Mouse (Mus musculus) olfactory bulb, adult 2 months (tissue): ENCODE data around the gene Myl7.

Experiments
- CTCF ChIP-seq: fragments of 200-500 bp; IDR thresholded peaks from 2 replicates; pipeline ENCODE4 v1.5.1; 2012; ENCODE audit warnings: low read depth, mild to moderate bottlenecking, low read length, moderate library complexity; ENCODE audit not compliant: insufficient read depth
- POLR2A ChIP-seq: fragments of 200-500 bp; IDR thresholded peaks from 2 replicates; pipeline ENCODE4 v1.6.1; 2012; ENCODE audit warnings: mild to moderate bottlenecking, low read depth, low read length, moderate library complexity; ENCODE audit not compliant: insufficient read depth

DNA sequence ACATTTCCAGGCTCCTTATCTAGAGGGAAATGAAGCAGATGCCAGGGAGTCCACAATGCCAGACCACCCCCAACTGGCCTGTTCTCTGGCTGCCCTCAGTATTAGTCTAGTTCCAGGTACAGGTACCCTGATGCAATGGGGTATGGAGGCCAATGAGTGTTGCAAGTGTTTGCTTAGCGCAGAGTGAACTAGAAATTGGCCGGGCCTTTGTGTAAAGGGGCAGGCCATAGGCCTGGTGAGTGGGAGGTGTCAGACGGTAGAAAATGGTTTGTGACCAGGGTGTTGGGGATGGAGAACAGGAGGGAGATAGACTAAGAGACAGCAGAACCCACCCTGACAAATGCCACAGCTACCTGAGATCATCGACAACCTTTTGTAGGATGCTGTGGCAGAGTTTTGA is 21.0 kb upstream of the Myl7 start:
- TF ChIP-seq CTCF (no peak), POLR2A (no peak)
